Mouse (Mus musculus) small intestine, adult 2 months (tissue): ENCODE data around the gene Tef.

ENCODE experiments used
- CTCF ChIP-seq: fragments of 200-500 bp; IDR thresholded peaks from 2 replicates; pipeline ENCODE4 v1.5.1; 2012; ENCODE audit warnings: low read depth, mild to moderate bottlenecking, control low read depth, inconsistent platforms, low read length, moderate library complexity, mixed read lengths; ENCODE audit not compliant: insufficient replicate concordance, insufficient read length; ENCODE audit errors: extremely low read depth
- POLR2A ChIP-seq: fragments of 200-500 bp; IDR thresholded peaks from 2 replicates; pipeline ENCODE4 v1.6.1; 2012; ENCODE audit warnings: low read depth, mild to moderate bottlenecking, control low read depth, inconsistent platforms, low read length, moderate library complexity

GRCm38 (mm10) chr15:81809550-81809949 is 7.3 kb downstream of the Tef start:
- TF ChIP-seq POLR2A: no peak
- TF ChIP-seq CTCF: no peak
